Mouse (Mus musculus) forebrain, embryonic 11.5 days (tissue): Measurements from ENCODE around the gene Podxl. TPM values are rescaled to one million over a fixed set of nuclear protein-coding genes. Genes with fewer than 3 reads are reported as not detected.

Experiments
- ATAC-seq: fragments of 200-750 bp; cut with Nextera tagmentation; replicated peaks from 2 replicates; pipeline ENCODE4 v1.8.0; 2017; ENCODE audit warnings: moderate TSS enrichment; ENCODE audit not compliant: low FRiP score
- DNase-seq: peaks from one replicate; pipeline ENCODE4 v3.0.0-alpha.2; 2017; ENCODE audit warnings: low spot score
- H3K27ac ChIP-seq: fragments of 300-500 bp; sonication (generic); 2 replicates; pipeline ENCODE4 v1.5.1; 2014; ENCODE audit warnings: low read depth, low read length
- H3K27me3 ChIP-seq: fragments of 300-500 bp; sonication (generic); 2 replicates; pipeline ENCODE4 v1.6.1; 2014; ENCODE audit warnings: mild to moderate bottlenecking, low read length, mixed read lengths; ENCODE audit not compliant: control insufficient read depth, insufficient read depth
- H3K36me3 ChIP-seq: fragments of 300-500 bp; sonication (generic); 2 replicates; pipeline ENCODE4 v1.6.1; 2014; ENCODE audit warnings: mild to moderate bottlenecking, low read length, moderate library complexity, mixed read lengths; ENCODE audit not compliant: control insufficient read depth, insufficient read depth
- H3K4me1 ChIP-seq: fragments of 300-500 bp; sonication (generic); replicated peaks from 2 replicates; pipeline ENCODE4 v1.6.1; 2014; ENCODE audit warnings: low read length, mixed read lengths; ENCODE audit not compliant: control insufficient read depth, insufficient read depth
- H3K4me2 ChIP-seq: fragments of 300-500 bp; sonication (generic); 2 replicates; pipeline ENCODE4 v1.6.1; 2014; ENCODE audit warnings: low read depth, mild to moderate bottlenecking, low read length, moderate library complexity, mixed read lengths; ENCODE audit not compliant: severe bottlenecking
- H3K4me3 ChIP-seq: fragments of 300-500 bp; sonication (generic); 2 replicates; pipeline ENCODE4 v1.5.1; 2014; ENCODE audit warnings: low read depth, low read length
- H3K9ac ChIP-seq: fragments of 300-500 bp; sonication (generic); 2 replicates; pipeline ENCODE4 v1.6.1; 2014; ENCODE audit warnings: low read length
- H3K9me3 ChIP-seq: fragments of 300-500 bp; sonication (generic); 2 replicates; pipeline ENCODE4 v1.6.1; 2016; ENCODE audit warnings: low read length, mixed read lengths; ENCODE audit not compliant: control insufficient read depth
- WGBS: fragments of 180-500 bp; shearing (Covaris S2); extraction: QIAGEN DNeasy Blood & Tissue Kit; methylation state at CpG from one replicate; pipeline ENCODE4 v1.1.7; 2014; 5-methylcytosine and 5-hydroxymethylcytosine counted together
- polyA plus RNA-seq: library from polyadenylated mRNA; unstranded; fragments of >200 nt; fragmentation: Nextera tagmentation; extraction: Ambion mirVana; gene quantifications from 2 replicates; pipeline ENCODE4 v1.2.1, GENCODE M21; 2014

Gene Podxl
- polyA plus RNA-seq, 1 experiment from 2014 or later: 11.7 TPM

DNA sequence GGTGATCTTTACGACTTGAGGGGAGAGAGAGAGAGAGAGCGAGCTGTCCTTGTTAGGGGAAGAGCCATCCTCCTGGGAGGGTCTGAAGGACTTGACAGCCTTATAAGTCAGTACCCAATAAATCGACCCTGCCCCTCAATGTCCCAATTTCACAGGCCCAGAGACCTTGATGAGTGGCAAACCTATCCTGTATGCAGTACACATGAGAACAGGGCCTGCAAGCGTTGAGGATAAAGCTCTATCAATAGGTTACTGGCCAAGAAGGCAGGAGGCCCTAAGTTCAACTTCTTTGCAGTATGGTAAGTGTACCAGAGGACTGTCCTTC is 33.3 kb upstream of the Podxl start:
- ATAC-seq (no peak), DNase-seq (no peak)
- Histone ChIP-seq H3K4me3 (no peak overlapping the region), H3K4me2 (peak overlapping the region; percentile 24; the same call in 1 of the 2 replicates), H3K9me3 (no peaks in the 10 kb centered on the region), H3K27me3 (no peaks in the 10 kb centered on the region), H3K4me1 (peaks cover 28% of the 10 kb centered on the region), H3K27ac (peak overlapping the region; percentile 96), H3K9ac (peak overlapping the region; percentile 53), H3K36me3 (no peaks in the 10 kb centered on the region)
- 27% methylated on average over 4 of the region's 4 CpGs for WGBS

DNA sequence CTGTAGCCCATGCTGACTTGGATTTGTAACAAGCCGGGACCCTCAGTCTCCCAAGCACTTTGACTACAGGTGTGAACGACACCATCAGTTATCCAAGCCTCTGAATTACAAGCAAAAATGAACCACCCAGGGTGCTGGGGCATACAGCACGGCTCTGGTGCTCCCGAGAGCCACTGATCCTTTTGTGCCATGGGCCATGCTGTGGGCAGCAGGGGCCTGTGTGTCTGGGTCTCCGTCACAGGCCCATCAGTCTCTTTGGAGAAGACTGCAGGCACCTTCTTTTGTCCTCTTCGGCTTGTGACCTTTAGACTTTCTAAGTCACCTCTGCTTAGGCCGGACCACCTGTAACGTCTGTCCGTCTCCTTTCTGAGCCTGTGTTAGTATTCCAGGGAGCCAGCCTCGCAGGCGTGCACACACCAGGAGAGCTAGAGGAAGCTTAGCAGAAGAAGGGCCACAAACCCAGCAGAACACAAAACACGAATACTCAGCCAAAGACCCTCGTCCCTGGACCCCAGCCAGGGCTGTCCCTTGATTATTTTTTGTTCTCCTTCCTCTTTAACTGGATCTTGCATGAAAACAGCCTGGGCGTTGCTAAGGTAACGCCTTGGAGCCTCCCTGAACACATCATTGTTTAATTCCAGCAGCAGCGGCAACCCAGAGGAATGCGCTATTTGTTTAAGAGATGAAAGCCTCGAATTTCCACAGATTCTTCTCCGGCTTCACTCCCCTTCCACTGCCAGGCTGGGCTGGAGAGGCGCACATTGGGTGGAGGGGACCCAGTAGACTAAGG is 32.8 kb upstream of the Podxl start:
- DNase-seq: peak; percentile 86
- WGBS: 10% methylated on average over 20 of the region's 20 CpGs
- Histone ChIP-seq H3K4me3 (no peak overlapping the region), H3K27ac (peak overlapping the region; percentile 96), H3K4me2 (peak overlapping the region; percentile 24), H3K9ac (peak overlapping the region; percentile 53), H3K9me3 (no peaks in the 10 kb centered on the region), H3K27me3 (no peaks in the 10 kb centered on the region), H3K36me3 (no peaks in the 10 kb centered on the region), H3K4me1 (peaks cover 28% of the 10 kb centered on the region)
- peak; percentile 93 for ATAC-seq

DNA sequence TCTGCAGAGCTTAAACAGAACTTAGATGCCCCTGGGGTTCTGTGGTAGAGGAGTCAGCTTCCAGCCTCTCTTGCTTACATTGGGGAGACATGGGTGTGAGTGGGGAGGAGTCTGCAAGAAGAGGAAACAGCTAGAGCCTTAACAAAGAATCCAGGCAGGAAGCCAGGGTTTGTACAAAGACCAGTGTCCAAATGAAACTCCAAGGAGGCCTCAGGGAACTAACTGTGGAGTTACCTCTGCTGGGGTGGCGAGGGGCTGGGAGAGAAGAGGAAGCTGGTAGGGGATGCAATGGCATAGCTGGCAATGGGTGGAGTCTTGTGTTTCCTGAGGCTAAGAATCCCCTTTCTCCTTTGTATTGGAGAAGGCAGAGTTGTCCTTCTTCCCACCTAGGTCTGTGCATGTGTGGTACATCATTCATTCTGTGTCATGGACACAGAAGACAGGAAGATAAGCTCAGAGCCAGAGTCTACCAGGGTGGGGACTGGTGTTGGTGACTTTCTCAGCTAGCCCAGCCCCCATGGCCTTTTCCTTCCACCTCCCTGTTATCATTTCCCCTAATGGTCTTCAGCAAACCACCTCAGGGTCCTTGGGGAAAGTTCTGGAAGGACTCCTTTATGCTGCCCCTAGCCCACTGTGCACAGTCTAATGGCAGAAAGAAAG is 28.9 kb upstream of the Podxl start:
- 71% methylated on average over 1 of the region's 1 CpGs for WGBS
- Histone ChIP-seq H3K4me3 (no peak overlapping the region), H3K9me3 (no peaks in the 10 kb centered on the region), H3K27ac (no peak overlapping the region), H3K4me2 (no peak overlapping the region), H3K27me3 (no peaks in the 10 kb centered on the region), H3K9ac (no peak overlapping the region), H3K4me1 (peaks cover 17% of the 10 kb centered on the region), H3K36me3 (no peaks in the 10 kb centered on the region)
- no peak for ATAC-seq
- no peak for DNase-seq

DNA sequence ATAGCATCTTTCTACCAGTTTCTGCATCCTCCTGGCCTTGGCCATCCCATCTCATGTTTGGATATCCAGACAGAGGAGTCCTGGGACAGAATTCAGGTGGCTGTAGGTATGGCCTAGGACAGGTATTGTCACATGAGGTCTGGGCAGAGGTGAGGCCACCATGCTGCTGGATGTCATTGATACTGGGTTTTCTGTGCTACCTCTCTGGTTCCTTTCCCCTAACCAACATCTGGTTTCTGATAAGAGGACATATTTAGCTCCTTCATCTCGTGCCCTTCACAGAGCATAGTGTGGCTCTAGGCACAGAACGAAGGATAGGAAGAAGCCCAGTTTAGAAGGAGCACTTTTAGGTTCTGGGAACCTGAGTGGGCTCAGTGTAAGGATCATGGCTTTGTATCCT is 28.3 kb upstream of the Podxl start:
- peaks cover 12% of the 10 kb centered on the region for H3K4me1 ChIP-seq
- H3K36me3 ChIP-seq: no peaks in the 10 kb centered on the region
- no peak overlapping the region for H3K4me2 ChIP-seq
- no peaks in the 10 kb centered on the region for H3K27me3 ChIP-seq
- H3K9ac ChIP-seq: no peak overlapping the region
- H3K27ac ChIP-seq: no peak overlapping the region
- no peak for DNase-seq
- H3K4me3 ChIP-seq: no peak overlapping the region
- ATAC-seq: no peak
- no peaks in the 10 kb centered on the region for H3K9me3 ChIP-seq
- 77% methylated on average over 2 of the region's 2 CpGs for whole genome bisulfite sequencing

DNA sequence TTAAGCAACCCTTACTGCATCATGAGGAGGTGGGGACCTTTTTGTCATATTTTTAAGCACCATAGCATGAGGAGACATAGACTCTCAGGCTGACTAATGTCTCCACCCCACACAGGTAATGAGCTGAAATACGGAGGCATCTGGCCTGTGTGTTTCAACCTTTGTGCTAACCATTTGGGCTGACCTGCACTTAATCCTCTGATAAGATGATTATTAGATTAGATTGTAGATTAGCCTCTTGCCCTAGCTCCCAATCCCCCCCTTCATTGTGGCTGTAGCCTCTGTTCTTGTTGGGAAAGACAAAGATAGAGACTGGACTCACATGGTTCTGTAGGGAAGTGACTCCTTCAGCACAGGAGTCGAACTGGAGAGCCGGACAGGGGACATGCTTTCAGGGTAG is 27.9 kb upstream of the Podxl start:
- Histone ChIP-seq H3K36me3 (no peaks in the 10 kb centered on the region), H3K4me2 (no peak overlapping the region), H3K27ac (no peak overlapping the region), H3K4me1 (peaks cover 8% of the 10 kb centered on the region), H3K4me3 (no peak overlapping the region), H3K27me3 (no peaks in the 10 kb centered on the region), H3K9me3 (no peaks in the 10 kb centered on the region), H3K9ac (no peak overlapping the region)
- 70% methylated on average over 3 of the region's 3 CpGs for WGBS
- DNase-seq: no peak
- ATAC-seq: no peak

DNA sequence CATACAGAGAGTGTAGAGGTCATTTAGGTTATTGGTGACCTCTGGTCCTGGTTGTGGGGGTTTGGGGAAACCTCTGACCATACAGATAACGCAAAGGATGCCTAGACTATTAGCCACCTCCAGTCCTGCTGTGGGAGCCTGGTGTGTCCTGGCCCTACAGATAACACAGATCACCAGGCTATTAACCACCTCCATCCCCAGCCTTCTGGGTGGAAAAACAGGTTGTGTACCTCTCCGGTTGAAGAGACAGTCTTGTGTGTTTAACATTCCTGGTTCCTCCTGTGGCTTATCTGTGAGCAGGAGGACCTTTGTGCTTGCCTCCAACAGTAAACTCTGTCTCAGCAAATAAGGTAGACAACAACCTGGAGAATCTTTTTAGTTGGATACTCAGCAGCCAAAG is 27.0 kb upstream of the Podxl start:
- Histone ChIP-seq H3K27me3 (no peaks in the 10 kb centered on the region), H3K27ac (no peak overlapping the region), H3K4me1 (0 out of 2 replicates have a peak, but pooled peaks cover 2% of the 10 kb centered on the region), H3K36me3 (no peaks in the 10 kb centered on the region), H3K9ac (no peak overlapping the region), H3K9me3 (no peaks in the 10 kb centered on the region), H3K4me3 (no peak overlapping the region), H3K4me2 (no peak overlapping the region)
- 90% methylated on average over 2 of the region's 2 CpGs for WGBS
- no peak for DNase-seq
- ATAC-seq: no peak

DNA sequence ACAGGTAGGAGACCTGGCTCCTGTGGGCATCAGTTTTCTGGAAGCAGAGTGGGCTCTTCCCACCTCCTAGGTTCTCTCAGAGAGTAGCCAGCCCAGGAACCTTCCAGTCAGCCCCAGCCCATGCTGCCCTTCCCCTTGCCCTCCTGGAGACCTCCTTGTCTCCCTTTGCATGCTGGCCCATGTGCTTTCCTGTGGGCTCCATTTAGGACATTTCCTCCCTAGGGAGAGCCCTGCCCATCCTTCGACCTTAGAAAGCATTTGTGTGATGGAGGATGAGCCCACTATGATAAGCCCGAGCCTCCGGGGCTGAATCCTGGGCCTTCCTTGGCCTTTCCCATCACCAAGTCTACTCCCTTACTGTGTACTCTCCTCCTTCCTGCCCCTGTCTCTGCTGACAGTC is 25.5 kb upstream of the Podxl start:
- Histone ChIP-seq H3K4me1 (no peaks in the 10 kb centered on the region), H3K36me3 (no peaks in the 10 kb centered on the region), H3K4me2 (no peak overlapping the region), H3K9me3 (no peaks in the 10 kb centered on the region), H3K4me3 (no peak overlapping the region), H3K9ac (no peak overlapping the region), H3K27me3 (no peaks in the 10 kb centered on the region), H3K27ac (no peak overlapping the region)
- ATAC-seq (no peak), DNase-seq (peak; percentile 35)
- WGBS: 89% methylated on average over 3 of the region's 3 CpGs

DNA sequence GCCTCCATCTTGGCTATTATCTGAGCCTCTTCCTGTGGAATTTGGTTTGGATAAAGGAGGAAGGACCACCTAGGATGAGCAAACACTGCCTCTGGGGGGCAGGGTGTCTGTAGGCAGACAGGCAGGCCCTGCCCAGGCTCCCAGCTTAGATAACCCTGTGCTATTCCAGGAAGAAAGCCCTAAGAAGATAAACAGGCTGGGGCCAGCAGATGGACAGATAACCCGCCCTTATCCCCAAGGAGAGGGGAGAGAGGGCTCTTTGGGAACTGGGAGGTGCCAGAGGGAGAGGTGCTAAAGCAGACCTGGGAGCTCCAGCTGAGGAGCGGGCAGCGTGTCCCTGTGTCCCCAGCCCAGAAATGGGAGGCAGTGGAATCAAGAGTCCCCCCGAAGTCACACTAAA is 23.9 kb upstream of the Podxl start:
- WGBS: 59% methylated on average over 4 of the region's 4 CpGs
- H3K9ac ChIP-seq: no peak overlapping the region
- no peaks in the 10 kb centered on the region for H3K9me3 ChIP-seq
- H3K27me3 ChIP-seq: no peaks in the 10 kb centered on the region
- H3K4me2 ChIP-seq: no peak overlapping the region
- H3K4me1 ChIP-seq: no peaks in the 10 kb centered on the region
- ATAC-seq (no peak), DNase-seq (peak; percentile 31)
- no peak overlapping the region for H3K27ac ChIP-seq
- H3K4me3 ChIP-seq: no peak overlapping the region
- no peaks in the 10 kb centered on the region for H3K36me3 ChIP-seq

DNA sequence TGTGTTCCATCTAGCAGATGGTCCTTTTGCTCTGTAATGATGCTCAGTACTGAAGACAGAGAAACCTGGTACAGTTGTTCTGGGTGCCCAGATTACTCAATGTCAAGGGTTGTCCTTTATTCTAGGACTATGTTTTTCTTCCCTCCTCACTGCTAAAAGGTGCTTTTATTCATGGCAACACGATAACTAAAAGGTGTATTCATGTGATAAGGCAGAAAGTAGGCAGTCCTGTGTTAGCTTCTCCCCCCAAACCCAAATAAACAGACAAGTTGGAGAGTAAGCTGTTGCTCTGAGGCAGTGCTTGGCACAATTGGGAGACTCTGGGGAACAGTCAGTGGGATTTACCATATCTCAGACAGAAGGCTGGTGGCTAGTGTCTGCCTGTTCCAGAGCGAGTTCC is 22.3 kb upstream of the Podxl start:
- WGBS: 90% methylated on average over 2 of the region's 2 CpGs
- DNase-seq (peak; percentile 13), ATAC-seq (no peak)
- Histone ChIP-seq H3K27ac (no peak overlapping the region), H3K9me3 (no peaks in the 10 kb centered on the region), H3K4me2 (no peak overlapping the region), H3K27me3 (no peaks in the 10 kb centered on the region), H3K36me3 (no peaks in the 10 kb centered on the region), H3K9ac (no peak overlapping the region), H3K4me1 (no peaks in the 10 kb centered on the region), H3K4me3 (no peak overlapping the region)
